Comparison of ENCODE assay signal across 11 mouse cellular contexts in genomic region chrX:94548227-94548626, GRCm38 (mm10). TPM values are rescaled to one million over a fixed set of nuclear protein-coding genes. Genes with fewer than 3 reads are reported as not detected.
DNase-seq lines count a peak whose midpoint lies in the region; ATAC-seq and TF ChIP-seq lines count a peak whose summit lies in the region.
"Had no signal": no experiment of that assay in that cellular context is flagged by ENCODE, and none has a peak within 500 bp of the region (broad histone marks: within the 10 kb centered on the region; RNA-seq: fewer than 3 reads in every experiment).

No protein-coding gene starts in this region.

- no peak for TF ChIP-seq POLR2A in kidney, adult 2 months (IDR thresholded peaks at IDR 0.05; ENCODE audit: low read depth, low read length)

- H3K4me1 ChIP-seq in kidney, adult 2 months (ENCODE audit: control insufficient read depth, insufficient read depth, low read length), result no peaks in the 10 kb centered on the region
- no peaks in the 10 kb centered on the region for H3K4me1 ChIP-seq in kidney, embryonic 14.5 days (ENCODE audit: control insufficient read depth, insufficient read depth, low read length)
- no peaks in the 10 kb centered on the region for H3K4me1 ChIP-seq in hindbrain, embryonic 14.5 days (replicated peaks; ENCODE audit: control insufficient read depth, insufficient read depth, low read length)
- H3K4me1 ChIP-seq: liver, embryonic 13.5 days had no signal

- H3K4me2 ChIP-seq in kidney, embryonic 14.5 days (replicated peaks; ENCODE audit: low read depth, low read length), result no peak overlapping the region
- no peak overlapping the region for H3K4me2 ChIP-seq in hindbrain, embryonic 14.5 days (replicated peaks)
- H3K4me2 ChIP-seq: liver, embryonic 13.5 days had no signal

- H3K27ac ChIP-seq in kidney, adult 2 months (ENCODE audit: insufficient read depth, low read depth, low read length), result no peak overlapping the region
- no peak overlapping the region for H3K27ac ChIP-seq in kidney, embryonic 14.5 days (ENCODE audit: low read depth, low read length)
- no peak overlapping the region for H3K27ac ChIP-seq in hindbrain, embryonic 14.5 days
- H3K27ac ChIP-seq: liver, embryonic 13.5 days had no signal

- WGBS in kidney, adult 2 months, result 36% methylated on average over 3 of the region's 3 CpGs
- 74% methylated on average over 3 of the region's 3 CpGs for WGBS in kidney, embryonic 14.5 days
- WGBS in hindbrain, embryonic 14.5 days, result 51% methylated on average over 3 of the region's 3 CpGs

- no peaks in the 10 kb centered on the region for H3K27me3 ChIP-seq in kidney, adult 2 months (replicated peaks; ENCODE audit: control insufficient read depth, insufficient read depth, low read length)
- H3K27me3 ChIP-seq in kidney, embryonic 14.5 days (ENCODE audit: control insufficient read depth, insufficient read depth, low read length), result no peaks in the 10 kb centered on the region
- no peaks in the 10 kb centered on the region; the same call in 1 of the 2 replicates for H3K27me3 ChIP-seq in hindbrain, embryonic 14.5 days (ENCODE audit: control insufficient read depth, insufficient read depth, low read length)

- peak; percentile 42 for TF ChIP-seq CTCF in kidney, adult 2 months (conservative IDR thresholded peaks at IDR 0.05; ENCODE audit: insufficient read depth, insufficient read length, low read depth, low read length)

- no peak overlapping the region for H3K4me3 ChIP-seq in kidney, adult 2 months (ENCODE audit: insufficient read depth, low read depth, low read length)
- no peak overlapping the region for H3K4me3 ChIP-seq in kidney, embryonic 14.5 days (ENCODE audit: low read length)
- H3K4me3 ChIP-seq in hindbrain, embryonic 14.5 days (replicated peaks; ENCODE audit: low read length), result no peak overlapping the region
- H3K4me3 ChIP-seq: liver, embryonic 13.5 days had no signal

- H3K9ac ChIP-seq in kidney, embryonic 14.5 days (ENCODE audit: low read depth, low read length), result no peak overlapping the region
- H3K9ac ChIP-seq in hindbrain, embryonic 14.5 days, result no peak overlapping the region
- H3K9ac ChIP-seq: liver, embryonic 13.5 days had no signal

- DNase-seq in kidney, adult 2 months, result peak; percentile 11
- peak; percentile 18 for DNase-seq in thymus, postnatal 0 days (ENCODE audit: low spot score)
- no peak for DNase-seq in thymus, postnatal 10 days (ENCODE audit: low spot score in 2 of 2)
- DNase-seq in ZHBTc4 (ENCODE audit: low read depth, low spot score), result peak; percentile 13
- no peak for DNase-seq in hindbrain, embryonic 14.5 days (ENCODE audit: low spot score)
- DNase-seq: liver, embryonic 13.5 days; spleen, adult 18-20 months had no signal

- no peaks in the 10 kb centered on the region for H3K9me3 ChIP-seq in kidney, embryonic 14.5 days (ENCODE audit: control insufficient read depth, low read length)
- no peaks in the 10 kb centered on the region for H3K9me3 ChIP-seq in hindbrain, embryonic 14.5 days (ENCODE audit: control insufficient read depth, low read length)
- H3K9me3 ChIP-seq: liver, embryonic 13.5 days had no signal

- ATAC-seq in kidney, embryonic 14.5 days (ENCODE audit: low FRiP score, low TSS enrichment), result no peak
- peak; percentile 57 for ATAC-seq in megakaryocyte, adult 5-6 weeks (ENCODE audit: poor library complexity, severe bottlenecking)
- ATAC-seq in megakaryocyte-erythroid progenitor cell, adult 5-6 weeks (replicated peaks; ENCODE audit: low FRiP score, low TSS enrichment, poor library complexity, severe bottlenecking), result no peak
- no peak for ATAC-seq in hindbrain, embryonic 14.5 days (ENCODE audit: low FRiP score)
- ATAC-seq: midbrain, embryonic 16.5 days had no signal

- H3K36me3 ChIP-seq in kidney, adult 2 months (ENCODE audit: control insufficient read depth, insufficient read depth, low read length), result no peaks in the 10 kb centered on the region
- no peaks in the 10 kb centered on the region for H3K36me3 ChIP-seq in kidney, embryonic 14.5 days (ENCODE audit: control insufficient read depth, insufficient read depth, low read length)
- no peaks in the 10 kb centered on the region for H3K36me3 ChIP-seq in hindbrain, embryonic 14.5 days (replicated peaks; ENCODE audit: control insufficient read depth, insufficient read depth)
- H3K36me3 ChIP-seq: liver, embryonic 13.5 days had no signal

RNA-seq across cellular contexts. Expression of gene Maged1, which starts 6.3 kb away (rescaled TPM):
- 137 and 167 TPM in 2 replicates for polyA plus RNA-seq in kidney, adult 2 months (2012; rRNA removed)
- 455 and 607 TPM in 2 replicates for polyA plus RNA-seq in kidney, embryonic 14.5 days (2014; fragmentation: Nextera tagmentation; extraction: Ambion mirVana)
- 86.6 and 99.0 TPM in 2 replicates for polyA plus RNA-seq in thymus, postnatal 0 days (2015; fragmentation: Nextera tagmentation; extraction: Ambion mirVana)
- total RNA-seq in megakaryocyte, adult 5-6 weeks (2015), result 0.68 and 1.1 TPM in 2 replicates
- 1.5 TPM in 2 replicates for total RNA-seq in megakaryocyte, adult 5-6 weeks (2017)
- total RNA-seq in megakaryocyte-erythroid progenitor cell, adult 5-6 weeks (2014; fragmentation: Nextera tagmentation), result 0.54 and 3.5 TPM in 2 replicates
- total RNA-seq in megakaryocyte-erythroid progenitor cell, adult 5-6 weeks (2017), result 0.28 and 2.7 TPM in 2 replicates
- 1,087 and 1,146 TPM in 2 replicates for polyA plus RNA-seq in hindbrain, embryonic 14.5 days (2014; fragmentation: Nextera tagmentation; extraction: Ambion mirVana)

Comparison
In these comparisons a context has a peak if more than half of its experiments do, and no peak if none do; other contexts are left out.
1. DNase-seq: peak in kidney, adult 2 months (single experiment), thymus, postnatal 0 days (single experiment) and ZHBTc4 (single experiment); none in thymus, postnatal 10 days (0 of 2) and hindbrain, embryonic 14.5 days (single experiment).